Mouse (Mus musculus): ENCODE results near the gene Tbcc.

- TF ChIP-seq GATA1 (IDR thresholded peaks at IDR 0.05; ENCODE audit: low read length) (no peak), TAL1 (IDR thresholded peaks at IDR 0.05; ENCODE audit: low read length) (no peak)
Measured at GRCm38 (mm10) chr17:46856471-46857360, 33.8 kb upstream of the Tbcc start.
